Mouse (Mus musculus) retina, embryonic 14.5 days (tissue): Measurements from ENCODE around the gene Epha2.

ENCODE experiments used
- DNase-seq: peaks from one replicate; pipeline ENCODE4 v3.0.0-alpha.2; 2015; ENCODE audit warnings: low spot score

The Epha2 gene

GRCm38 (mm10) chr4:141329968-141330367 is 28.9 kb downstream of the Epha2 start:
- DNase-seq: no peak

GRCm38 (mm10) chr4:141331446-141331845 is 30.4 kb downstream of the Epha2 start:
- DNase-seq: no peak

GRCm38 (mm10) chr4:141332258-141332657 is 31.2 kb downstream of the Epha2 start:
- DNase-seq: no peak

GRCm38 (mm10) chr4:141334695-141335094 is 33.7 kb downstream of the Epha2 start:
- DNase-seq: no peak

GRCm38 (mm10) chr4:141335263-141335796 is 34.3 kb downstream of the Epha2 start:
- peak; percentile 82 for DNase-seq

- no peak for DNase-seq
These were observed 35.2 kb downstream of the Epha2 start for GRCm38 (mm10) chr4:141336196-141336595.

- peak; percentile 52 for DNase-seq
These were observed 36.9 kb downstream of the Epha2 start for GRCm38 (mm10) chr4:141337986-141338385.

GRCm38 (mm10) chr4:141338853-141339252 is 37.8 kb downstream of the Epha2 start:
- DNase-seq: peak; percentile 77

GRCm38 (mm10) chr4:141341477-141341876 is 40.4 kb downstream of the Epha2 start:
- no peak for DNase-seq

GRCm38 (mm10) chr4:141343515-141343914 is 42.5 kb downstream of the Epha2 start:
- DNase-seq: no peak

GRCm38 (mm10) chr4:141345219-141345618 is 44.2 kb downstream of the Epha2 start:
- no peak for DNase-seq

GRCm38 (mm10) chr4:141347365-141347797 is 46.3 kb downstream of the Epha2 start:
- DNase-seq: no peak

GRCm38 (mm10) chr4:141348616-141349015 is 47.6 kb downstream of the Epha2 start:
- no peak for DNase-seq

GRCm38 (mm10) chr4:141350015-141350414 is 49.0 kb downstream of the Epha2 start:
- DNase-seq: no peak

- peak; percentile 53 for DNase-seq
These were observed 50.9 kb downstream of the Epha2 start for GRCm38 (mm10) chr4:141351972-141352371.

- no peak for DNase-seq
These were observed 51.9 kb downstream of the Epha2 start for GRCm38 (mm10) chr4:141352986-141353385.

GRCm38 (mm10) chr4:141353868-141354267 is 52.8 kb downstream of the Epha2 start:
- no peak for DNase-seq

- no peak for DNase-seq
These were observed 56.8 kb downstream of the Epha2 start for GRCm38 (mm10) chr4:141357811-141358210.

GRCm38 (mm10) chr4:141359222-141359621 is 58.2 kb downstream of the Epha2 start:
- no peak for DNase-seq

GRCm38 (mm10) chr4:141360846-141361245 is 59.8 kb downstream of the Epha2 start:
- peak; percentile 80 for DNase-seq

- DNase-seq: peak; percentile 90
These were observed 62.0 kb downstream of the Epha2 start for GRCm38 (mm10) chr4:141362937-141363548.

GRCm38 (mm10) chr4:141365126-141365525 is 64.1 kb downstream of the Epha2 start:
- DNase-seq: no peak

- DNase-seq: no peak
These were observed 64.8 kb downstream of the Epha2 start for GRCm38 (mm10) chr4:141365876-141366275.
